Comparison of ENCODE assay signal across 18 mouse cellular contexts in the genomic region with DNA sequence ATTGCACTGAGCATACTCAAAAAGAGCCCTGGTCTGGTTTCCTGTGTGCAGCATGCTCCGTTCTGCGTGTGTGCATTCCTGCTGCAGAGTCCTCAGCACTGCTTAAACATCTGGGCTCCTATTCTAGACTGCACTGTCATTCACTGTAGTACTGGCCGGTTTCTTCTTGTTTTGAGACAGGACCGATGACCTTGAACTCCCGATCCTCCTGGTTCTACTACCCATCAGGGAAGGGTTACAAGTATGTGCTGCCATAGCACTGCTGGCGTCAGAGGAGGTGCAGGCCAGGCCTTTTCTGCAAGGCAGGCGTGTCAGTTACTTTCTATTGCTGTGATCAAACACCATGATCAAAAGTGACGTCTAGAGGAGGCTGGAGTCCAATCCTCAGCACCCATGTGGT. TPM values are rescaled to one million over a fixed set of nuclear protein-coding genes. Genes with fewer than 3 reads are reported as not detected.
A peak's percentile ranks its signal among the peaks of the same experiment; 100 is the strongest.
DNase-seq lines count a peak whose midpoint lies in the region; ATAC-seq lines count a peak whose summit lies in the region.
"Had no signal": no experiment of that assay in that cellular context is flagged by ENCODE, and none has a peak within 500 bp of the region (broad histone marks: within the 10 kb centered on the region; RNA-seq: fewer than 3 reads in every experiment).

No protein-coding gene starts in this region.

- no peak; the same call in 1 of the 2 replicates for ATAC-seq in kidney, embryonic 15.5 days (replicated peaks; ENCODE audit: low FRiP score)
- ATAC-seq in midbrain, embryonic 11.5 days (ENCODE audit: low FRiP score), result no peak
- ATAC-seq in midbrain, embryonic 16.5 days, result no peak
- ATAC-seq in intestine, embryonic 16.5 days, result peak; percentile 10
- ATAC-seq: forebrain, postnatal 0 days had no signal

- H3K9ac ChIP-seq in kidney, embryonic 15.5 days, result no peak overlapping the region
- no peak overlapping the region for H3K9ac ChIP-seq in midbrain, embryonic 11.5 days (ENCODE audit: low read length)
- no peak overlapping the region for H3K9ac ChIP-seq in midbrain, embryonic 16.5 days (ENCODE audit: low read depth, low read length)
- H3K9ac ChIP-seq in intestine, embryonic 16.5 days (ENCODE audit: low read depth, low read length), result 0 out of 2 replicates have a peak overlapping the region, but pooled peaks have one; percentile 14
- H3K9ac ChIP-seq: forebrain, postnatal 0 days had no signal

- no peak for DNase-seq in kidney, postnatal 25 days
- peak; percentile 71 for DNase-seq in midbrain, embryonic 11.5 days (ENCODE audit: low spot score, missing footprints)
- no peak for DNase-seq in cerebellum, adult 8-10 months
- no peak for DNase-seq in testis, postnatal 14 days (ENCODE audit: low spot score)
- DNase-seq in spleen, postnatal 14 days (ENCODE audit: low spot score in 2 of 2), result no peak
- DNase-seq: cerebellum, postnatal 14 days; forebrain, postnatal 0 days; gastrocnemius, postnatal 36 days; kidney, postnatal 14 days; layer of hippocampus, postnatal 36 days; left cerebral cortex, postnatal 4 days; lung, postnatal 10 days had no signal

- H3K4me2 ChIP-seq in kidney, embryonic 15.5 days, result no peak overlapping the region
- no peak overlapping the region for H3K4me2 ChIP-seq in midbrain, embryonic 11.5 days
- H3K4me2 ChIP-seq in midbrain, embryonic 16.5 days (ENCODE audit: low read length), result no peak overlapping the region
- H3K4me2 ChIP-seq in intestine, embryonic 16.5 days (ENCODE audit: low read depth, low read length), result no peak overlapping the region
- H3K4me2 ChIP-seq: heart, embryonic 13.5 days had no signal

- H3K9me3 ChIP-seq in kidney, embryonic 15.5 days (replicated peaks), result no peaks in the 10 kb centered on the region
- no peaks in the 10 kb centered on the region for H3K9me3 ChIP-seq in midbrain, embryonic 11.5 days (ENCODE audit: control insufficient read depth, low read length)
- no peaks in the 10 kb centered on the region for H3K9me3 ChIP-seq in midbrain, embryonic 16.5 days (replicated peaks; ENCODE audit: control insufficient read depth, low read length, poor library complexity, severe bottlenecking)
- no peaks in the 10 kb centered on the region for H3K9me3 ChIP-seq in intestine, embryonic 16.5 days (ENCODE audit: control insufficient read depth, low read length)
- H3K9me3 ChIP-seq: heart, embryonic 13.5 days; midbrain, embryonic 10.5 days had no signal

- H3K36me3 ChIP-seq in kidney, embryonic 15.5 days, result peaks cover 7% of the 10 kb centered on the region; the same call in 1 of the 2 replicates
- no peaks in the 10 kb centered on the region for H3K36me3 ChIP-seq in midbrain, embryonic 11.5 days (ENCODE audit: control insufficient read depth, insufficient read depth, low read length)
- H3K36me3 ChIP-seq in midbrain, embryonic 16.5 days (ENCODE audit: control insufficient read depth, insufficient read depth, low read length), result no peaks in the 10 kb centered on the region
- no peaks in the 10 kb centered on the region for H3K36me3 ChIP-seq in intestine, embryonic 16.5 days (ENCODE audit: control insufficient read depth, insufficient read depth, low read length)

- 59% methylated on average over 8 of the region's 8 CpGs for WGBS in kidney, embryonic 15.5 days
- WGBS in midbrain, embryonic 11.5 days, result 81% methylated on average over 8 of the region's 8 CpGs
- WGBS in midbrain, embryonic 16.5 days, result 78% methylated on average over 8 of the region's 8 CpGs
- WGBS in intestine, embryonic 16.5 days, result 46% methylated on average over 8 of the region's 8 CpGs

- H3K27me3 ChIP-seq in kidney, embryonic 15.5 days, result no peaks in the 10 kb centered on the region
- no peaks in the 10 kb centered on the region for H3K27me3 ChIP-seq in midbrain, embryonic 11.5 days (ENCODE audit: control insufficient read depth, insufficient read depth, low read length)
- H3K27me3 ChIP-seq in midbrain, embryonic 16.5 days (ENCODE audit: control insufficient read depth, insufficient read depth, low read depth, low read length), result no peaks in the 10 kb centered on the region
- no peaks in the 10 kb centered on the region for H3K27me3 ChIP-seq in intestine, embryonic 16.5 days (replicated peaks; ENCODE audit: control insufficient read depth, insufficient read depth, low read length)
- H3K27me3 ChIP-seq: heart, embryonic 13.5 days had no signal

- H3K4me3 ChIP-seq in kidney, embryonic 15.5 days (replicated peaks), result no peak overlapping the region
- H3K4me3 ChIP-seq in midbrain, embryonic 11.5 days (ENCODE audit: low read depth, low read length), result no peak overlapping the region
- H3K4me3 ChIP-seq in midbrain, embryonic 16.5 days (ENCODE audit: low read depth, low read length), result no peak overlapping the region
- no peak overlapping the region for H3K4me3 ChIP-seq in intestine, embryonic 16.5 days (ENCODE audit: low read length)
- H3K4me3 ChIP-seq: heart, embryonic 13.5 days; midbrain, embryonic 10.5 days; myocyte had no signal

- peak overlapping the region; percentile 41; the same call in 1 of the 2 replicates for H3K27ac ChIP-seq in kidney, embryonic 15.5 days
- H3K27ac ChIP-seq in midbrain, embryonic 11.5 days (ENCODE audit: low read depth, low read length), result no peak overlapping the region
- H3K27ac ChIP-seq in midbrain, embryonic 16.5 days (ENCODE audit: low read length), result no peak overlapping the region
- peak overlapping the region; percentile 39; the same call in 1 of the 2 replicates for H3K27ac ChIP-seq in intestine, embryonic 16.5 days (ENCODE audit: low read length)
- H3K27ac ChIP-seq: heart, embryonic 13.5 days; midbrain, embryonic 10.5 days had no signal

- peaks cover 41% of the 10 kb centered on the region for H3K4me1 ChIP-seq in kidney, embryonic 15.5 days
- H3K4me1 ChIP-seq in midbrain, embryonic 11.5 days (ENCODE audit: control insufficient read depth, insufficient read depth, low read length), result peaks cover 17% of the 10 kb centered on the region
- H3K4me1 ChIP-seq in midbrain, embryonic 16.5 days (ENCODE audit: control insufficient read depth, insufficient read depth, low read length), result peaks cover 16% of the 10 kb centered on the region
- peaks cover 44% of the 10 kb centered on the region for H3K4me1 ChIP-seq in intestine, embryonic 16.5 days (ENCODE audit: control insufficient read depth, insufficient read depth, low read length)

RNA-seq across cellular contexts. Expression of gene Slc9a1, which starts 11.6 kb away (rescaled TPM):
- 7.5 and 8.3 TPM in 2 replicates for polyA plus RNA-seq in kidney, embryonic 15.5 days (2015; fragmentation: Nextera tagmentation; extraction: Ambion mirVana)
- 4.6 and 5.6 TPM in 2 replicates for polyA plus RNA-seq in midbrain, embryonic 11.5 days (2014; fragmentation: Nextera tagmentation; extraction: Ambion mirVana)
- 10.3 and 12.8 TPM in 2 replicates for polyA plus RNA-seq in midbrain, embryonic 16.5 days (2015; fragmentation: Nextera tagmentation; extraction: Ambion mirVana)
- 9.1 and 9.2 TPM in 2 replicates for polyA plus RNA-seq in intestine, embryonic 16.5 days (2015; fragmentation: Nextera tagmentation; extraction: Ambion mirVana)

RNA-seq across cellular contexts. Expression of gene Wdtc1, which starts 27.9 kb away (rescaled TPM):
- polyA plus RNA-seq in kidney, embryonic 15.5 days (2015; fragmentation: Nextera tagmentation; extraction: Ambion mirVana), result 12.0 and 13.1 TPM in 2 replicates
- 21.0 and 22.2 TPM in 2 replicates for polyA plus RNA-seq in midbrain, embryonic 11.5 days (2014; fragmentation: Nextera tagmentation; extraction: Ambion mirVana)
- polyA plus RNA-seq in midbrain, embryonic 16.5 days (2015; fragmentation: Nextera tagmentation; extraction: Ambion mirVana), result 20.1 and 20.7 TPM in 2 replicates
- 11.4 and 12.8 TPM in 2 replicates for polyA plus RNA-seq in intestine, embryonic 16.5 days (2015; fragmentation: Nextera tagmentation; extraction: Ambion mirVana)

Comparison
In these comparisons a context has a peak if more than half of its experiments do, and no peak if none do; other contexts are left out.
1. H3K27ac ChIP-seq: peak in kidney, embryonic 15.5 days (single experiment) and intestine, embryonic 16.5 days (single experiment); none in midbrain, embryonic 11.5 days (single experiment) and midbrain, embryonic 16.5 days (single experiment).